In genomic region chr1:39947179-39947578, GRCm38 (mm10) we compare ENCODE assay signal across 11 mouse cellular contexts. TPM values are rescaled to one million over a fixed set of nuclear protein-coding genes. Genes with fewer than 3 reads are reported as not detected.
DNase-seq lines count a peak whose midpoint lies in the region; ATAC-seq and TF ChIP-seq lines count a peak whose summit lies in the region.
"Had no signal": no experiment of that assay in that cellular context is flagged by ENCODE, and none has a peak within 500 bp of the region (broad histone marks: within the 10 kb centered on the region; RNA-seq: fewer than 3 reads in every experiment).

No protein-coding gene starts in this region.

- peaks cover 93% of the 10 kb centered on the region for H3K4me1 ChIP-seq in forebrain, embryonic 15.5 days
- peaks cover 69% of the 10 kb centered on the region for H3K4me1 ChIP-seq in midbrain, embryonic 11.5 days (ENCODE audit: control insufficient read depth, insufficient read depth, low read length)

- H3K27ac ChIP-seq in forebrain, embryonic 15.5 days (replicated peaks) = peak overlapping the region; percentile 87
- H3K27ac ChIP-seq in midbrain, embryonic 11.5 days (ENCODE audit: low read depth, low read length) = peak overlapping the region; percentile 64
- H3K27ac ChIP-seq: kidney, embryonic 15.5 days; liver, embryonic 15.5 days had no signal

- no peaks in the 10 kb centered on the region for H3K36me3 ChIP-seq in forebrain, embryonic 15.5 days
- no peaks in the 10 kb centered on the region for H3K36me3 ChIP-seq in midbrain, embryonic 11.5 days (ENCODE audit: control insufficient read depth, insufficient read depth, low read length)
- H3K36me3 ChIP-seq: kidney, embryonic 15.5 days; liver, embryonic 15.5 days had no signal

- H3K4me3 ChIP-seq in forebrain, embryonic 15.5 days = no peak overlapping the region
- H3K4me3 ChIP-seq in midbrain, embryonic 11.5 days (ENCODE audit: low read depth, low read length) = no peak overlapping the region
- H3K4me3 ChIP-seq: kidney, embryonic 15.5 days; liver, embryonic 15.5 days; myocyte had no signal

- DNase-seq in brain, adult 2 months (ENCODE audit: low read depth, low spot score) = peak; percentile 70
- DNase-seq in brain, embryonic 14.5 days (ENCODE audit: low read depth) = peak; percentile 67
- DNase-seq in midbrain, embryonic 11.5 days (ENCODE audit: low spot score, missing footprints) = no peak
- DNase-seq in right cerebral cortex, postnatal 10 days (ENCODE audit: low spot score in 2 of 2) = no peak
- no peak for DNase-seq in lung, postnatal 10 days
- DNase-seq in left cerebral cortex, adult 11 months (ENCODE audit: low spot score) = no peak
- DNase-seq: heart, adult 18-20 months had no signal

- ATAC-seq in forebrain, embryonic 15.5 days (replicated peaks) = no peak
- no peak for ATAC-seq in midbrain, embryonic 11.5 days (ENCODE audit: low FRiP score)

- H3K9ac ChIP-seq in forebrain, embryonic 15.5 days (replicated peaks) = no peak overlapping the region
- no peak overlapping the region for H3K9ac ChIP-seq in midbrain, embryonic 11.5 days (ENCODE audit: low read length)
- H3K9ac ChIP-seq: kidney, embryonic 15.5 days; liver, embryonic 15.5 days had no signal

- WGBS in forebrain, embryonic 15.5 days = 19% methylated on average over 6 of the region's 6 CpGs
- WGBS in midbrain, embryonic 11.5 days = 71% methylated on average over 6 of the region's 6 CpGs

- no peaks in the 10 kb centered on the region for H3K27me3 ChIP-seq in forebrain, embryonic 15.5 days
- no peaks in the 10 kb centered on the region for H3K27me3 ChIP-seq in midbrain, embryonic 11.5 days (ENCODE audit: control insufficient read depth, insufficient read depth, low read length)
- H3K27me3 ChIP-seq: kidney, embryonic 15.5 days; liver, embryonic 15.5 days had no signal

- peak overlapping the region; percentile 26 for H3K4me2 ChIP-seq in forebrain, embryonic 15.5 days (replicated peaks)
- no peak overlapping the region for H3K4me2 ChIP-seq in midbrain, embryonic 11.5 days
- H3K4me2 ChIP-seq: kidney, embryonic 15.5 days; liver, embryonic 15.5 days had no signal

- TF ChIP-seq POLR2A in brain, embryonic 14.5 days (IDR thresholded peaks at IDR 0.05; ENCODE audit: borderline replicate concordance, extremely low read depth, insufficient read depth, insufficient read length, poor library complexity, severe bottlenecking) = no peak

- TF ChIP-seq CTCF in brain, embryonic 14.5 days (IDR thresholded peaks at IDR 0.05; ENCODE audit: borderline replicate concordance, extremely low read depth, insufficient read depth, insufficient read length) = no peak

- no peaks in the 10 kb centered on the region for H3K9me3 ChIP-seq in forebrain, embryonic 15.5 days
- no peaks in the 10 kb centered on the region for H3K9me3 ChIP-seq in midbrain, embryonic 11.5 days (ENCODE audit: control insufficient read depth, low read length)
- H3K9me3 ChIP-seq: kidney, embryonic 15.5 days; liver, embryonic 15.5 days had no signal

RNA-seq across cellular contexts. Expression of gene Map4k4, which starts 46.5 kb away (rescaled TPM):
- 358 and 424 TPM in 2 replicates for polyA plus RNA-seq in brain, embryonic 14.5 days (2012; rRNA removed)
- 55.7 and 60.2 TPM in 2 replicates for polyA plus RNA-seq in forebrain, embryonic 15.5 days (2015; fragmentation: Nextera tagmentation; extraction: Ambion mirVana)
- 30.7 and 33.7 TPM in 2 replicates for polyA plus RNA-seq in midbrain, embryonic 11.5 days (2014; fragmentation: Nextera tagmentation; extraction: Ambion mirVana)

Comparison
In these comparisons a context has a peak if more than half of its experiments do, and no peak if none do; other contexts are left out.
1. DNase-seq: peak in brain, adult 2 months (single experiment) and brain, embryonic 14.5 days (single experiment); none in midbrain, embryonic 11.5 days (single experiment), right cerebral cortex, postnatal 10 days (0 of 2), lung, postnatal 10 days (single experiment) and left cerebral cortex, adult 11 months (single experiment).